Mouse (Mus musculus) embryo, embryonic 9.5 days (tissue): ENCODE results near the gene Gmfb.
"Not testable (repeated sequence)": the region's sequence is repeated elsewhere in the genome, so short reads cannot be mapped to it uniquely, and the experiment has no call there.

Experiments
- DNase-seq: peaks from one replicate; pipeline ENCODE4 v3.0.0-alpha.2; 2017; ENCODE audit errors: extremely low spot score

Gmfb gene

DNA sequence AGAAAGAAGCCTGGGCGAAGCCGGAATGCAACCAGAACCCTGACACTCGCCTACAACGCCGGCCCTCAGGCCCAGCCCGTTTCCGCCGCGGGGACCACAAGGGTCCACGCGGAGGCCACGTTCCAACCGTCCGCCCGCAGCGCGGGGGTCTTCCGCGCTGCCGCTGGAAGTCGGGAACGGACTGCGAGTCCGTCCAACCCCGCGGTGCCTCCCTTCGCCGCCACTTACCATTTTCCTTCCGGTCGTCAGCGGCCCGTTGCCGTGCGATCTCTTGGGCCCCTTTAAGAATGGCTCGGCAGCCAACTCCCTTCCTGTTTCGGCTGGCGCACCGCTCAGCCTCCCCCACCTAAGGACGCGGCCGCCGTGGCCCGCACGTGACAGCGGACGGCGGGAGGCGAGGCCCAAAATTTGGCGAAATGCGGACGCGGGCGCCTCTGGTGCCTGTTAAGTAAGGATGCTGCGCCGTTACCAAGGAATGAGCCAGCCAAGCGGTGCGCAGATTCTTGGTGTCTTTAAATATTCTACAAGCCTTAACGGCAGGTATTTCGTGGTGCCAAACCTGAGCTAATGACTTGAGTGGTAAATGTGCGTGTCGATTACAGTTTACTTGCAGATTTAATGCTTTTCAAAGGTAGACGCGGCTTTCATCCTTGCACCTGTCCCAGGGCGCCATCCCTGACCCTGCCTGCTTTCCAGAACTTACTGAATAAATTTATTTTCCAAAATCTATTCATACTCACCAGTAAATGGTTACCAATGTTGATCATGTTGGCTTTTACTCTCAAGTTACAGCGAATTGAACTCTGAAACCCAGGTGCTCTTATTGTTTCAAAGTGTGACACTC lies at the start of gene Gmfb:
Gene Gmfb (minus strand): TSS at position 370 of the 844 bp plus-strand sequence.
- peak; percentile 93 for DNase-seq

DNA sequence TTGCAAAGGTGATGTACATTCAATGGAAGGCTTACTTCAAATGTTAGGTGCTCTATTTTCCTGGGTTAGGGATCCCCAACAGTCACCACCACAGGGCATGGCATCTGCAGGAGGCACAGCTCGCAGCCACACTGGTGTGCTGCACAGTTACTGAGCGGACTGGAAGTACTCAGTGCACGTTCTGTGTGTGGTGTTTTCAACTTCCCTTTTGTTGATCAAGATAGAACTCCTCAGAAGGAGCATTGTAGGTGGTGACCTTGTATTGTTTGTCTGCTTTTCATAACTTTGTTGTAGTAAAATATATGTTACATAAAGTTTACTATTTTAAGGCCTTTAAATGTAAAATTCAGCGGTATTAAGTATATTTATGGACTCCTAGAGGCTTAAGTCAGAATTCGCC lies 40.9 kb upstream of the Gmfb start:
- DNase-seq, result no peak

DNA sequence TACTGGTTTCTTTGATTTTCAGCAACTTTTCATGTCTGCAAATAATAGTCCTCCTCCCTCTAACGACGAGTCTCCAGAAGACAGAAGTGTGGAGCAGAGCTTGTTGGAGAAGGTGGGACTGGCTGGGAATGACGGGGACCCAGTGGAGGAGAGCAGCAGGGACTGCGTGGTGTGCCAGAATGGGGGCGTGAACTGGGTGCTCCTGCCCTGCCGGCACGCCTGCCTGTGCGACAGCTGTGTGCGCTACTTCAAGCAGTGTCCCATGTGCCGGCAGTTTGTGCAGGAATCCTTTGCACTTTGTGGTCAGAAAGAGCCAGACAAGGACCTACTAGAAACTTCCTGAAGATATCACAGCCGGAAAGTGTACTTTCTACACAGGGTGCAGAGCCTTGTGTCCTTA lies 31.6 kb upstream of the Gmfb start:
- DNase-seq, result no peak

DNA sequence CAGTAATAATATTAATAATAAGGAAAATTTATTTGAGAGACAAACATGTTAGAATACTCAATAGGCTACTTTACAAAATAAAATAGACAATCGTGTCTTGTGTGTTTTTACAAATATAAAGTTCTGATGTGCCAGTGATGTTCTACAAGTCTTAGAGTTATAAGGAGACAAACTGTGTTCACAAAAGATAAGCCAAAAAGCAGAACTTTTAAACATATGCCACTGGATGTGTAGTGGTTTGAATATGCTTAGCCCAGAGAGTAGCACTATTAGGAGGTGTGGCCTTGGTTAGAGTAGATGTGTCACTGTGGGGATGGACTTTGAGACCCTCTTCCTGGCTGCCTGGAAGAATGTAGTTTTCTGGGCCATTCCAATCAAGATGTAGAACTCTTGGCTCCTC lies 27.7 kb upstream of the Gmfb start:
- no peak for DNase-seq

DNA sequence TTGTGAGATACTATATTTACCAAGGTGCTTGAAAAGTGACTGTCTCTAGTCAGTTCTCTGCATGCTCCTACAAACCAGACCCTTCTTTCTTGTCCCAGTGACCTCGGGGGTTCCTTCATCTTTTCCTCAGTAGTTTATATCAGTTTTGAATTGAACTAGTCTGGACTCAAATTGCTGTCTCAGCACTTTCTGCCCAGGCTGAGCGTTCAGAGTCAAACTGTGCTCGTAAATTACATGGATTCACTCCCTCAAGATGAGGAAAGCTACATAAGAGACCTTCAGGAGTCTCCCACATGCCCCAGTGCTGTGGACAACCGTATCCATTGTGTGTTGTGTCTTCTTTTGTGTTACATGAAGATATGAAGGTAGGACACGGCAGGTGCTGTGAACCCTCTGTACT lies 26.7 kb upstream of the Gmfb start:
- DNase-seq, result no peak

DNA sequence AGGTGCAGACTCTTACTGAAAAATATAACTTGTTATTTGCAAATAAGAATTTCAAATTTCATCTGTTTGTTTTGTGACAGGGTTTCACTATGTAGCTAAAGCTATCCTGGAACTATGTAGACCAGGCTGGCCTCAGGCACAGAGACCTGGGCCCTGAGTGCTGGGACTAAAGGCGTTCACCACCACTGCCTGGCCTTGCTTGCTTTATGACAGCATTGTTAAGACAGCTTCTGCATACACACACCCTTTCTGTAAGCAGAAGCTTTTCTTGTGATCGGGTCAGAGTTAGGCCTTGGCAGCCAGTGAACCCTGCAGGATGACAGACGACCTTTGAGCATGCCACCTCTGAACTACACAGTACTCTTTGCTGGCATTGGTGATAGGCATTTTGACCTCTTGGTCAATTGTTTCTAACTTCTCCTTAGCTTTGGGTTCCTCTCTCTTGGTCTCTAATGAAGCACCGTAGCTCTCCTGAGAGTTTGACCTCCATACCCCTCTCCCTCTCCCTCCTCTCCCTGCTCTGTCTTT lies 26.1 kb upstream of the Gmfb start:
- no peak for DNase-seq

DNA sequence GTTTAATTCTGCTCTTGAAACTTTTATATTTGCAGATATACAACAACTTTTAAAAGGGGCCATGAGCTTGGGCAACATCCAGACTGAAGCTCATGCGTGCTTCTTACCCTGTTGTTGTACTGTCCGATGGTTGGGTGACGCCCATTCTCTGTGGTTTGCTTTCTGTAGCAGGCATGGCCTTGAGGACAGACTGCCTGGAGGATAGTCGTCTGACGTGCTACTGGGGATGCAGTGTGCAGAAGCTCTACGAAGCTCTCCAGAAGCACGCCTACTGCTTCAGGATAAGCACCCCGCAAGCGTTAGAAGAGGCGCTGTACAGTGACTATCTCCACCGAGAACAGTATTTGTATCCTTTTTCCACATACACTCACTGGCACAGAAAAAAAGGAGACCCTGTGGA lies 23.7 kb upstream of the Gmfb start:
- no peak for DNase-seq

DNA sequence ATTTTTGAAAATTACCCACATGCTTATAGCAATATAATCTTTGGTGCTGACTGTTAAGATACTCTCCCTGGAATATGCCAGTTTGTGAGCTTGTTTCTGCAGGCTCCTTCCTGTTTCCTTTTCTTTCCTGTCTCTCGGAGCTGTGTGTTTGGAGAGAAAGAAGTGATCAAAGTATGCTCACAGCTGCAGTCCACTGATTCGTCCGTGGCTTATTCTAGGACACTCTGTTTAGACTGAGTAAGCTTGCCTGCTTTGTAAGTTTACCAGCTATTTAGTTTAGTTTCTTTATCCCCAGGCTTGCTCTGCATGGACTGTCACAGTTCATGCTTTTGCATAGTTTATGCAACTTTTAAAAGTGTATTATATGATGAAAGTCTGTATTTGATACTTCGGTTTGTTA lies 17.3 kb upstream of the Gmfb start:
- no peak for DNase-seq

DNA sequence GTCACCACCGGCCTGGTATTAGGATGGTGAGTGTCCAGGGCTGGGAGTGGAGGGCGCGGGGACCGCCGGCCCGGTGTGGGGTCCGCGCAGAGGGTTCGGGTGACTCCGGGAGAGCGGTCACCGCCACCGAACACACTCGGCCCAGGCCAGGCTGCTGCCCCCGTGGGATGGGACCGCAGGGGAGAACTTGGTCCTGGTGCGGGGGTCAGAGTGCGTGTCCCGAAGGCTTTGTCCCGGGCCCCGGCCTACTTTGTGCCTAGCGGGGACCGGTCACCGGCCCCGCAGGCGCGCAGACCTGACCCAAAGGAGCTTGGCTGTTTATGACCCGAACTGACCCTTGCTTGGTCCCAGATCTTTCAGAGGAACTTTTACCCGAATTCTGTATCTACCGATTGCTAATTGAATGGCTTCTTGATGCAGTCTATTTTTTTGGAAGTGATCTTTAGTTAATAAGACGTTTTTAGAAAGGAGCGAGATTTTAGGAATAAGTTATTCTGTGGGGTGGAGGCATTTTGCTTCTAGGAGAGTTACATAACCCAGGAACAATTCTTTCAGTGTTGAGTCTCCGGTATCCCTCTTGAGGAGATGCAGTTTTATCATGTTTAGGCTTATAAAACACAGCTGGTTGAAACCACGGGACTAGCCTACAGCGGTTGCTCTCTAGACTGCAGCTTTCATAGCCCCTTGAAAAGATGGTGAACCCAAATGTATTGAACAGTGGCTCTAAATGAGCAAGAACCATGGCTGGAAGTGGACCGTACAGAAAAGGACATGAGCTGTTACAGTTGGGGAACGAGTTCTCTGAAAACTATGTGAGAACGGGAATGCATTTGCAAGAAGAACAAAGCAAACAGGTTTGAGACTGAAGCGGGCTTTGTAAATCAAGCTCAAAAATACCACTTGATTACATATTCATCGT lies 10.6 kb upstream of the Gmfb start:
- DNase-seq, result no peak

DNA sequence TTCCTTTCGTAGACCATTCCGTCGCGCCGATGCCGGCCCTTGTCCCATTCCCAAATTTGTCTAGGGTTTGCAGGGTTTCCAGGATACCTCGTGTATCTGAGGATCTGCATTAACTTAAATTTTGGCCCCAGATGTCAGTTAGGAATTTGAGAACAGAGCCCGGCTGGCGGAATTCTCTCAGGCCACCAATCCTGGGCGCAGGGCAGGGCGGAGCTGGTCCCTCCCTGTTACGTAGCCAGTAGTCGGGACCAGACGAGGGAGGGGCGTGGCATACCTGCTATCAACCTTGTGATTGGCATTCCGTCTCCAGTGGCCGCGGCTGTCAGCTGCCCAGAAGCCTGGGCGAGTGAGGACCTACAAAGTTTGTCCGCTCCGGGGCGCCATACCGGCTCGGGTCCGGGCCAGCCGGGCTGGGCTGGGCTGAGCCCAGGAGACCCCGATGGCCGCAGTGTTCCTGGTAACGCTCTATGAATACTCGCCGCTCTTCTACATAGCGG lies 9.8 kb upstream of the Gmfb start, which contains the start of gene Cgrrf1:
Gene Cgrrf1 (plus strand): TSS at position 289 of the 497 bp plus-strand sequence.
- DNase-seq, result peak; percentile 94

DNA sequence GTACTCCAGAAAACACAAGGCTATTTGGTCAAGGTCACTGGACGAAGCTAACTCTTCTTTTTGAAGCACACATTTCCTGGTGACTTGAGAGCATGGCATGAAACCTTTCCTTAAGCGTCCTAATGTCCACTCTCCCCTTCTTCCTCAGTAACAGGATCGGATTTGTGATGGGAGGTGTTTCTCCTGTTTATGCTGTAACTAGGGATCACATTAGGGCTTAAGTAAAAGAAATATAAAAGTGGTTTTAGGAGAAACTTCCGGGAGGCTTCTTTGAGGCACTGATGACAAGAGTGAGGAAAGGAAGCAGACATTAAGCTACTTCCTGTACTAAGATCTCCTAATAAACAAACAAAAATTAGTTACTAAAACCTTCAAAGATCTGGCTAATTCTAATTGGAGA lies 9.3 kb upstream of the Gmfb start:
- peak; percentile 14 for DNase-seq

DNA sequence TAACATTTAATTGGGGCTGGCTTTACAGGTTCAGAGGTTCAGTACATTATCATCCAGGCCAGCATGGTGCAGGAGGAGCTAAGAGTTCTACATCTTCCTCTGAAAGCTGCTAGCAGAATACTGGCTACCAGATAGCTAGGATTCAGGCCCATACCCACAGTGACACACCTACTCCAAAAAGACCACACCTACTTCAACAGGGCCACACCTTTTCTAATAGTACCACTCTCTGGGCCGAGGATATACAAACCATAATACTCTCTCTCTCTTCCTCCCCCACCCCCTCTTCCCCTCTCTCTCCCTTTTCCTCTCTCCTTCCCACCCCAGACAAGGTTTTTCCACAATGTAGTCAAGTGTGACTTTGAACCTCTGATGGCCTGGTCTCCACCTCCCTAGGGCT lies 5.4 kb upstream of the Gmfb start:
- no peak for DNase-seq

DNA sequence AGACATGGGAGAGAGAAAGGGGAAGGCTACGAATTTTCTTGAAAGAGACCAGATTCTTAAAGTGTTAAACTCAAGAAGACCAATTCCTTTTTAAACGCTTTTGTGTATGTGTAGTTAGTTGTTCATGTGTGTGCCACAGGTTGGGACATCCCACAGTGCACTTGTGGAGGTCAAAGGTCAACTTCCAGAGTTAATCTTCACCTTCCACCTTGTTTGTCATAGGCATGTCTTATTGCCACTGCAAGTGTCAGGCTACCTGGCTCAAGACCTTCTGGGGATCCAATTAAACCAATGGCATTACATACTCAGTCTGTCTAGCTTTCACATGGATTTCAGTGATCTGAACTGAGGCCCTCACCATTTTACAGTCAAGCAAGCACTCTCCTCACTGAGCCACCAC lies 2.0 kb upstream of the Gmfb start:
- no peak for DNase-seq

DNA sequence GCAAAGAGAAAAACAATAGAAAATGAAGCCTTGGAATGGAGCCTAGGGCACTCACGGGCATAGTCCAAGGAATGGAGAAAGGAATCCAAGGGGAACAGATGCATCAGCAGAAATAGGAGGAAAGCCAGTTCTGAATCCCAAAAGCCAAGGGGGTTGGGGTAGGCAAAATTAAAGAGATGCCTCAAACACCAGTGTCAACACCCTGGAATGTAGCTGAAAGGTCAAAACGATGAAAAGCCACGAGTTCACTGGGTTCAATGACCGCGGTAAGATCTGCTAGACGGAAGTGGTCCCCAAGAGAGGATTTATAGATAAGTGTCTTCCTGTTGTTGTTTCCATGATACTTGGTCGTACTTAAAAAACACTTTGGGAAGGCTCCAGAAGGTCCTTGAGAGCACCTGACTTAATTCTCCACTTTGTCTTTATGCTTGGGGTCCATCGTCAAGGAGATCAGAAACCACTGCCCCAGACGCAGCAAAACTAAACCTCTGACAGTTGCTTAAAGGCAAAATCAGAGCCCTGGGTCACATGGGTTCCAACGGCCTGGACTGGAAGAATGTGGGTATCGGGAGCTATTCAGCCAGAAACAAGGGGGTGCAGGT lies 670 bp downstream of the Gmfb start:
- peak; percentile 29 for DNase-seq

DNA sequence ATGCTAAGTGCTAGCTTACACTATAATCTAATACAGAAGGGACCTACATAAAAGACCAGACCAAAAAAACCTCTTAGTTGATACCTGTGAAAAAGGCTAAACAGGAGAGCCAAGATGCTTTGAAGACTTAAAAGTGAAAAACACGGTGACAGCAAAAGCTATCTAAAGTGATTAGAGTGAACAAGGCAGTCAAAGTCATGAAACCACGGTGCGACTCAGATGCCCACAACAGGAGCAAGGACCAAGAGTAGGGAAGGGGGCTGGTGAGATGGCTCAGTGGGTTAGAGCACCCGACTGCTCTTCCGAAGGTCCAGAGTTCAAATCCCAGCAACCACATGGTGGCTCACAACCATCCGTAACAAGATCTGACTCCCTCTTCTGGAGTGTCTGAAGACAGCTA lies 2.1 kb downstream of the Gmfb start:
- DNase-seq, result not testable (repeated sequence)

DNA sequence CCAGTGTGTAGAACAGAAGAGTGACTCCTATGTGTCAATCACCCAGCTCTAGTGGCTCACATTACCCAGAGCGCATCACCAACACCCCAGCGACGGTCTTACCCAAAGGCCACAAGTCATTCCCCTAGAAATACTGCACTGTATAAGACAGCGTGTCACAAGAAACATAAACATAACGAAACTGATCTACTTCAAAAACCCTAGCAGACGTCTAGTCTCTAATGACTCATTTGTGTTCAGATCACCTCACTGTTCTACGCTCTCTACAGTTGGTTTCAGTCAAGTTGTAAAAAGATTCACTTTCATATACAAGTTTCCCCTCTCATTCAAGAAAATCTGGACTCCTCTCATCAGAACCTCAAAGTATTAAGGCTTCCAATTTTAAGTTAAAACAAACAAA lies 3.3 kb downstream of the Gmfb start:
- no peak for DNase-seq

DNA sequence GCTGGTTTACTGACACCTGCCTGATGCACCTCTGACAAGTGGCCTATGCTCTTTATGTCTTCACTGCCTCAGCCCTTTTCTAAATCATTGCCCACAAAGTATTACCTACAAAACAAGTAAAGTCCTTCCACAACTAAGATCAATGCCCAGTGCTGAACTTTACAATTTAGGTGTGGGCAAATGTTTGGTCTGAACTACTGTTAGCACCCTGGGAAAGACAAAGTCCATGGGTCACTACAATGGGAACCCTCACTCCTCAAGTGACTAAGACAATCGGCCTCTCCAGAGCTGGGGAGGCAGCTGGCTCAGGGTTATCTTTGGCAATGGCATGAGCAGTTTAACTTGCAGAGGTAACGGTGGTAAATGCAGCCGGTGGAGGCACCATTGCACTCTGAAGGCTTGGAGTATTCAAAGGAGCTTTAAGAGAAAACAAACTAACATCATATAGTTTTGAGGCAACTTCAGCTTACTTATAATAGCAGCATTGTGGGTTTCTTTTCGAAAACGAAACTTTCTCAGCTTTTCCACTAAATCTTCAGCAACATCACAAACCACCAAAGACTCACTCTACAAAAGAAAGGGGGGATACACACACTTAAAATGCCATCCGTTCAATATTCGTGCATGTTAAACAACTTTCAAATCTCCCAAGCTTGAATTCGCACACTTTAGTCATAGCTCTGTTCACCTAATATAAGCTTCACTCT lies 5.0 kb downstream of the Gmfb start:
- no peak for DNase-seq

DNA sequence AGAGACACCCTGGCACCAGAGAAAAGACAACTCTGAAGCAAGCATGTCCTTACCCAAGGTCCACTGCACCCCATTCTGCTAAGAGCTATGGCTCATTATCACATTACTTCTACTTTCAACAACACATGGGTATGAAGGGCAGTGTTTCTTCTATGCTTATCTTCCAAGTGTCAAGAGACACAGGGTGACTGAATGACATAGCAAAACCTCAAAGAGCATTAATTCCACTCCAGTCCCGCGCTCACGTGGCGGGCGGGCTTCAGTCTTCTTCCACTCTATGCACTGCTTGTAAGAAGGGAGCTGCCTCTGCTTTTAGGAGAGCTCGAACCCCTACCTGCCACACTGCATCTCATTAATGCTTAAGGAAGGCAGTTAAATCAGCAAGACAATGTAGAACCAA lies 6.4 kb downstream of the Gmfb start:
- no peak for DNase-seq

DNA sequence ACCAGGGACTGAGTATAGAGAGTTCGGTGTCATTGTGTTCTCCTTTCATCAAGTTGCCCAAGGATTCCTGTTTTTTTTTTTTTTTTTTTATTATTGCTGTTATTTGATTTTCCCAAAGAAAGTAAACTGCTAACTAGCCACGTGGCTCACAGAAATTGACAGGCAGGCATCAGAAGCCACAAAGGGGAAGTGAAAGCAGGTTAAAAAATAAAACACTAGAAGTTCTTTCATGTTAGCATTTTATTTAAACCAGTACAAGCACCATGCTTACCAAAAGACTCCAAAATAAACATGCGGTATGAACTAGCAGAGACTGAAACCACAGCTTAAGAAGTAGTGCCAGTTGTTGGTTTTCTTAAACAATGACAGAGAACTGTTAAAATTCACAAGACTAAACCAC lies 14.1 kb downstream of the Gmfb start:
- no peak for DNase-seq

DNA sequence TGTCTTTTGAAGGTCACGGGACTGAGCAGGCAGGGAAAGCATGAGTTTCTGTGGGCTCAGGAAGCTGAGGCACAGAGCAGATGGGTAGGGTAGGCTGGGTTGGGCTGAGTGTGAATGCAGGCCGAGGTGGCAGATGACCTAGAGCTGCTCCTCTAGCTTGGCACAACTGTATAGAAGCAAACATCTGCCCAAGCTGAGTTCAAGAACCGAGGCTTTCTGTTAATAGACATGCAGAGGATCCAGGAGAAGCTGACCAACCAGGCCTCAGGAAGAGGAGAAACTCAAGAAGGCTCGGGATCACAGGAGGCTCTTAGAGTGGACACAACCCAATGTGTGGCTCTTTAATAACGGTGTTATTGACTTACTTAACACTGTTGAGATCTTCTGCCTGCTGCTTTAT lies 15.9 kb downstream of the Gmfb start:
- no peak for DNase-seq

DNA sequence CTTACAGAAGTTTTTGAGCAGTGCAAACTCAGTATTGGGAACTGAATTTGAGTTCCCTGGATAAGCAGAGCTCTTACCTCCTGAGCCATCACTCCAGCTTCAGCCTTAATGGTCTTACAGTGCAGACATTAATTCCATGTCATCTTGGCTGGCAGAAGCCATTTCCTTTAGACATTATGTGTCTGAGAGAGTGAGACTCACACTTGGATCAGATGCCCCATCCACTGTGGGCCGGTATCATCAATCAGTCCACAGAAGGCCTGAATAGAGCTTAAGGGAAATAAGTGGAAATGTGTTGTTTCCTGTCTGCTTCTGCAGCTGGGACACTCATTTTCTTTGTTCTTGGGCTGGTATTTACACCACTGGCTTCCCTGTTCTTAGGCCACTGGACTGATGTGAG lies 18.3 kb downstream of the Gmfb start:
- no peak for DNase-seq
